Mouse (Mus musculus) intestine, postnatal 0 days (tissue): Measurements from ENCODE around the gene Hdx. TPM values are rescaled to one million over a fixed set of nuclear protein-coding genes. Genes with fewer than 3 reads are reported as not detected.

Source experiments
- ATAC-seq: fragments of 200-750 bp; cut with Nextera tagmentation; 2 replicates; pipeline ENCODE4 v1.8.0; 2017; ENCODE audit warnings: mild to moderate bottlenecking, moderate TSS enrichment, moderate library complexity
- H3K27ac ChIP-seq: fragments of 300-500 bp; sonication (generic); 2 replicates; pipeline ENCODE4 v1.5.1; 2014; ENCODE audit warnings: mild to moderate bottlenecking, low read depth, low read length, moderate library complexity
- H3K27me3 ChIP-seq: fragments of 300-500 bp; sonication (generic); replicated peaks from 2 replicates; pipeline ENCODE4 v1.6.1; 2014; ENCODE audit warnings: low read length, mixed read lengths; ENCODE audit not compliant: control insufficient read depth, insufficient read depth
- H3K36me3 ChIP-seq: fragments of 300-500 bp; sonication (generic); 2 replicates; pipeline ENCODE4 v1.6.1; 2014; ENCODE audit warnings: mild to moderate bottlenecking, moderate library complexity; ENCODE audit not compliant: control insufficient read depth, insufficient read depth
- H3K4me1 ChIP-seq: fragments of 300-500 bp; sonication (generic); replicated peaks from 2 replicates; pipeline ENCODE4 v1.6.1; 2014; ENCODE audit warnings: antibody characterized with exemption, low read length, mixed read lengths; ENCODE audit not compliant: control insufficient read depth, insufficient read depth
- H3K4me2 ChIP-seq: fragments of 300-500 bp; sonication (generic); replicated peaks from 2 replicates; pipeline ENCODE4 v1.6.1; 2014; ENCODE audit warnings: low read depth, mild to moderate bottlenecking, moderate library complexity
- H3K4me3 ChIP-seq: fragments of 300-500 bp; sonication (generic); 2 replicates; pipeline ENCODE4 v1.5.1; 2014; ENCODE audit warnings: low read depth, low read length
- H3K9ac ChIP-seq: fragments of 300-500 bp; sonication (generic); 2 replicates; pipeline ENCODE4 v1.6.1; 2014; ENCODE audit warnings: mild to moderate bottlenecking, low read depth, low read length
- H3K9me3 ChIP-seq: fragments of 300-500 bp; sonication (generic); 2 replicates; pipeline ENCODE4 v1.6.1; 2016; ENCODE audit warnings: mixed run types; ENCODE audit not compliant: control insufficient read depth
- CTCF ChIP-seq: sonication (generic); IDR thresholded peaks from 2 replicates; pipeline ENCODE4 v1.5.1; 2016; ENCODE audit warnings: low read depth, mild to moderate bottlenecking, control low read depth, antibody characterized with exemption, moderate library complexity
- WGBS: fragments of 180-500 bp; shearing (Covaris S2); extraction: QIAGEN DNeasy Blood & Tissue Kit; methylation state at CpG from one replicate; pipeline ENCODE4 v1.1.7; 2014; 5-methylcytosine and 5-hydroxymethylcytosine counted together
- polyA plus RNA-seq: library from polyadenylated mRNA; unstranded; fragments of >200 nt; fragmentation: Nextera tagmentation; extraction: Ambion mirVana; gene quantifications from 2 replicates; pipeline ENCODE4 v1.2.1, GENCODE M21; 2015

Hdx gene
- polyA plus RNA-seq, result 0.21 and 0.25 TPM in 2 replicates

GRCm38 (mm10) chrX:111696356-111697282, at the start of gene Hdx:
Gene Hdx (minus strand): TSS chrX:111697079.
- TF ChIP-seq CTCF, result no peak
- Histone ChIP-seq H3K9ac (no peak within 1 kb of the TSS), H3K27ac (no peak within 1 kb of the TSS), H3K4me3 (peak within 1 kb of the TSS; percentile 30), H3K27me3 (no peaks in the 10 kb centered on the region), H3K36me3 (no peaks in the 10 kb centered on the region), H3K9me3 (no peaks in the 10 kb centered on the region), H3K4me2 (peak within 1 kb of the TSS; percentile 51), H3K4me1 (no peaks in the 10 kb centered on the region)
- peak; percentile 45; the same call in 1 of the 2 replicates for ATAC-seq
- WGBS, result 19% methylated on average over 26 of the region's 26 CpGs

GRCm38 (mm10) chrX:111685665-111686064, 11.2 kb downstream of the Hdx start:
- 55% methylated on average over 3 of the region's 3 CpGs for WGBS
- ATAC-seq, result no peak

GRCm38 (mm10) chrX:111671685-111672084, 25.2 kb downstream of the Hdx start:
- no peaks in the 10 kb centered on the region for H3K4me1 ChIP-seq
- H3K9me3 ChIP-seq, result no peaks in the 10 kb centered on the region
- H3K4me3 ChIP-seq, result no peak overlapping the region
- H3K4me2 ChIP-seq, result no peak overlapping the region
- no peak overlapping the region for H3K9ac ChIP-seq
- H3K36me3 ChIP-seq, result no peaks in the 10 kb centered on the region
- WGBS, result 65% methylated on average over 3 of the region's 3 CpGs
- ATAC-seq, result no peak
- H3K27me3 ChIP-seq, result no peaks in the 10 kb centered on the region
- no peak for TF ChIP-seq CTCF
- no peak overlapping the region for H3K27ac ChIP-seq

More at GRCm38 (mm10) chrX:111685665-111686064, 11.2 kb downstream of the Hdx start:
- no peaks in the 10 kb centered on the region for H3K36me3 ChIP-seq
- no peak overlapping the region for H3K9ac ChIP-seq
- no peak overlapping the region for H3K4me3 ChIP-seq
- H3K4me2 ChIP-seq, result no peak overlapping the region
- H3K27me3 ChIP-seq, result no peaks in the 10 kb centered on the region
- no peaks in the 10 kb centered on the region for H3K9me3 ChIP-seq
- H3K27ac ChIP-seq, result no peak overlapping the region
- no peaks in the 10 kb centered on the region for H3K4me1 ChIP-seq
- peak; percentile 34 for TF ChIP-seq CTCF

GRCm38 (mm10) chrX:111660381-111660780, 36.5 kb downstream of the Hdx start:
- no peaks in the 10 kb centered on the region for H3K27me3 ChIP-seq
- no peak overlapping the region for H3K4me2 ChIP-seq
- H3K36me3 ChIP-seq, result no peaks in the 10 kb centered on the region
- WGBS, result 55% methylated on average over 5 of the region's 5 CpGs
- no peak overlapping the region for H3K27ac ChIP-seq
- no peaks in the 10 kb centered on the region for H3K4me1 ChIP-seq
- no peaks in the 10 kb centered on the region for H3K9me3 ChIP-seq
- no peak for TF ChIP-seq CTCF
- no peak overlapping the region for H3K9ac ChIP-seq
- H3K4me3 ChIP-seq, result no peak overlapping the region
- ATAC-seq, result no peak

- WGBS, result 91% methylated on average over 4 of the region's 4 CpGs
- H3K4me1 ChIP-seq, result no peaks in the 10 kb centered on the region
- TF ChIP-seq CTCF, result peak; percentile 38; the same call in 1 of the 2 replicates
- H3K4me3 ChIP-seq, result no peak overlapping the region
- no peak overlapping the region for H3K4me2 ChIP-seq
- H3K27ac ChIP-seq, result no peak overlapping the region
- no peaks in the 10 kb centered on the region for H3K27me3 ChIP-seq
- H3K9me3 ChIP-seq, result no peaks in the 10 kb centered on the region
- ATAC-seq, result no peak
- H3K9ac ChIP-seq, result no peak overlapping the region
- no peaks in the 10 kb centered on the region for H3K36me3 ChIP-seq
Observed at GRCm38 (mm10) chrX:111658671-111659070, 38.2 kb downstream of the Hdx start.

GRCm38 (mm10) chrX:111644945-111645344, 51.9 kb downstream of the Hdx start:
- TF ChIP-seq CTCF, result no peak
- no peaks in the 10 kb centered on the region for H3K4me1 ChIP-seq
- WGBS, result 47% methylated on average over 4 of the region's 4 CpGs
- no peak overlapping the region for H3K4me3 ChIP-seq
- no peaks in the 10 kb centered on the region for H3K36me3 ChIP-seq
- no peaks in the 10 kb centered on the region for H3K9me3 ChIP-seq
- no peak overlapping the region for H3K9ac ChIP-seq
- H3K4me2 ChIP-seq, result no peak overlapping the region
- H3K27ac ChIP-seq, result no peak overlapping the region
- peak; percentile 49; the same call in 1 of the 2 replicates for ATAC-seq
- no peaks in the 10 kb centered on the region for H3K27me3 ChIP-seq
